Mouse (Mus musculus) heart, postnatal 14 days (tissue): ENCODE measurements at regions not wholly inside any gene's neighbourhood (a gene's known extent, or its start where the extent isn't known, plus 50 kb on each side); places are given as distances from the start of the nearest gene placed in this dataset.
"Not testable (repeated sequence)": the region's sequence is repeated elsewhere in the genome, so short reads cannot be mapped to it uniquely, and the experiment has no call there.

Experiments used
- DNase-seq, 2 experiments: peaks; one replicate each; pipeline ENCODE4 v3.0.0; 2021 to 2022
- intact Hi-C: fragments of 180-260 bp; cut with DNase I; formaldehyde crosslinking; loops from one replicate; pipeline ENCODE4 v1.15.1; 2025

DNA sequence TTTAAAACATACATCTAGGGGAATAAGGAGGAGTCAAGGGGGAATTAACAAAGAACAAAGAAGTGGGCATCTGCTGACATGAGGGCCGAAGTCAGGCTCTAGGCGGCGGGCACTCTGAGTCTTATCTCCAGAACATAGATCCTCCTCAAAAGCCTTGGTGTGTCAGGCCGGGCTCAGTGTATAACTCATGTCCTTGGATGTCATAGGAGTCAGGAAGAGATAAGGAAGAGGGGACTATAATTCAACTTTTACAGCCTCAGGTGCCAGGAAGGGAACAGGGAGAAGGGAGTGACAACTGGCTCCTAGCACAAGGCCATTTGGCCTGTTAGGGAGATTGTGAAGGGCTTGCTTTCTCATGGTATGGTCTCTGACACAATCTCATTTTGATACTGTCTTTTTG is 185.9 kb upstream of the Ube2e2 start:
- intact Hi-C loops, DNase-seq: not testable (repeated sequence)

DNA sequence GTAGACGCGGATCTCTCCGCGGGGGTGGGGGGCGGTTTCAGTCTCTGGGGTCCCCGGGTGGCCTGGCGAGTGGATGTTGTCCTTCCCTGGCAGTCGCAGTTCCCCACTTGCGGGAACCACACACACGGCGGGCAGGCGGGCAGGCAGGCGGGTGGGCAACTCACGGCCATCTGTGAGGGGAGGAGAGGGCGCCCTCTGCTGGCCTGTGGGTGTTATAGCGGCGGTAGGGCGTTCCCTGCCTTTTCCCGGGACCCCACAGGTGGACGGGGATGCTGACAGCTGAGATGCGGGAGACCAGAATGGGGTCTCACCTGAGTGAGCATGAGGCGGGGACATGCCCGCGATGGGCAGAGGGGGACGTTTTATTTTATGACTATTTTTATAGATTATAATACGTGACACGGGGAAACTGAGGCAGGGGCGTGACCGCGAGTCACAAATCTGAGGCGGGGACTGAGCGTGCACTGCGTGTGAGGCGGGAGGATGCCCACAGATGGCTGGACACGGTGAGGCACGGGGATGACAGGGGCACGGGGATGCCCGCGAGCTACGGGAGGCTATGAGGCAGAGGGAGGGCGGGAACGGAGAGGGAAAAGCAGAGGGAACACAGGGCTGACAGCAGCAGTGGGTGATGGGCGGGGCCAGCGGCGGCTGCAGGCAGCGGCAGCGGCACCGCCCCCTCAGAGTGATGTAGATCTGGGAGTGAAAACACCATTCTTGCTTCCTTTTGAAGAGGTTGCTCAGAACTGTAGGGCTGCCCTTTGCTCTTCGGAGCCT is 148.1 kb upstream of the Ube2e2 start:
- DNase-seq = peak; percentile 38 to 59
- intact Hi-C loops = loop anchor here (2.0 kb wide), 1 partner anchor 535 kb away; no protein-coding TSS in a partner anchor

DNA sequence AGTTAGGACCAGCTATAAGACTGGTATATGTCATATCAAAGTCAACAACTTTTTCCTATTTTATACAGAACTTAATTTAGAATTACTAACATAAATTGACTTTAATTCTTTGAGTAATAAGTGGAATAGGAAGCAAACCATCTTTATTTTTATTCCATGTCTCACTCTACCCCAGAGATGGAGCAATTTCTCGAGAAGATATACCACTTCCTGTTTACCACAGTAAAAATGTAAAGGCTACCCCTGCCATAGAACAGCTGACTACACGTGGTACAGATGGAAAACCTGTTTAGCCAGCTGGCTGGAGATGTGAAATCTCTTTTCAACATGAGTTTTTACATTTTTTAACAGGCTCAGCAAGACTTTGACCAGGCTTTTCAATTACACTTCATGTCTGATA is 126.0 kb upstream of the Ube2e2 start:
- no peak for DNase-seq
- intact Hi-C loops = no loop called here

DNA sequence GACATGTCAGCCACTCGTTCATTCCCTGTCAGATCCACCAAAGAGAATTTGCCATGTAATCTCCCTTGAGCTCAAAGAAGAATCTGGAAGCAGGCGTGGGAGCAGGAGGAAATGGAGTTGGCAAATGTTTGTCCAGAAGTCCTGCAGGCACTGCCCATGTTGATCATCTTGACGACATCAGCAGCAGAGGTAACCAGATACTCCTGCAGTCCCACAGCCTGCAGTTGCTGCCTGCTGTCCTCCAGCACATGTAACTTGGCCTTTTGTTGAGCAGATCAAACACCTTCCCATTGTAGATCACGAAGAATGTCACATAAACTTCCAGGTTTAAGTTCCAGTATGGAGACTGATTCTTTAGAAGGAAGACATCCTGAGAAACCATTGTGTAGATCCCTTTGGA is 121.3 kb upstream of the Ube2e2 start:
- DNase-seq = no peak
- intact Hi-C loops = no loop called here

DNA sequence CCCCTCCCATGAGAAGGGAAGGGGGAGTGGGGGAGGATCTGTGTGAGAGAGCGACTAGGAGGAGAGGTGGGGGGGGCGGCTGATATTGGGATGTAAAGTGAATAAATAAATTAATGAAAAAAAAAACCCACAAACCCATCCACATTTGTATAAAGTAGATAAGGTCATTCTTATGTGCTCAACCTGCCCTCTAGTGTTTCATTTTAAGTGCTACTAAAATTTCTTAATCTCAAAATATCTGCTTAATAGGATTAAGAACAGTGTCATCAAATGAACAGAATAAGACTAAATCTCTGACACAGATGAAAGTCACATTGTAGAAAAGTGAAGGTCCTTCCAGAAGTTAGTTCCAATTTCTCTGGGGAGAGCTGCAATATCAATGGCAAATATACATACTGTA is 119.5 kb upstream of the Ube2e2 start:
- intact Hi-C loops = loop anchor here (5.0 kb wide), 1 partner anchor 506 kb away; no protein-coding TSS in a partner anchor
- not testable (repeated sequence) for DNase-seq

DNA sequence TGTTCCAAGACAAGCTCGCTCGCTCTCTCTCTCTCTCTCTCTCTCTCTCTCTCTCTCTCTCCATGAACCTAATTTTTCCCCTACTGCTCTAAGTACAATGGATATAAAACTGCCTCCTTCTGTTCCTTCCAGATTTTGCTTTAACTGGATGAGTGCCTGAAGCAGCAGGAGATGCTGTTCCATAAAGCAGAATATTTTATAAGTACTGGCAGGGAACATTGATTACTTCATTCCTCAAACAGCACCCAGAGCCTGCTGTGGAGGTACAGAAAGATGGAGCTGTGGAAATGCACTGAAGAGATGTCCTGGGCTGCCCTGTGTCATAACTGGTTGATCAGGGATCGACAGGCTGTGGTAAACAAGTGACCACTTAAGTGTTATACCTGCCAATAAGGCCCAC is 89.8 kb upstream of the Ube2e2 start:
- no peak for DNase-seq
- intact Hi-C loops = no loop called here

DNA sequence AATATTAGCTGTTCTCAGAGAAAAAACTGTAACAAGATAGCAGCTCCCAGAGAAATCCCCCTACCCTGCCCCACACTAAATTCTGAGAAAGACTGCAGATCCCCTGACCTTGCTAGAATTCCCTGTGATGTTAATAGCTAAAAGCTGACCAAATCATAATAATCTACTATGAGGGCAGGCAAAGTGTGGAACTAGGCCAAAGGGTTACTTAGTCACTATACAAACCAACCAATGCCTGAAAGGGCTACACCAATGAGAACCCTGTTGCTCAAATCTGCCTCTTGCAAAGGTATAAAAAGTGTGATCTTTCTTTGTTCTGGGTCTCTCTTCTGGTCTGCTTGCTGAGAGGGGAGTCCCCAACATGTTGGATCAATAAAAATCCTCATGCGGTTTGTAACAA is 69.8 kb upstream of the Ube2e2 start:
- no peak for DNase-seq
- intact Hi-C loops = no loop called here

DNA sequence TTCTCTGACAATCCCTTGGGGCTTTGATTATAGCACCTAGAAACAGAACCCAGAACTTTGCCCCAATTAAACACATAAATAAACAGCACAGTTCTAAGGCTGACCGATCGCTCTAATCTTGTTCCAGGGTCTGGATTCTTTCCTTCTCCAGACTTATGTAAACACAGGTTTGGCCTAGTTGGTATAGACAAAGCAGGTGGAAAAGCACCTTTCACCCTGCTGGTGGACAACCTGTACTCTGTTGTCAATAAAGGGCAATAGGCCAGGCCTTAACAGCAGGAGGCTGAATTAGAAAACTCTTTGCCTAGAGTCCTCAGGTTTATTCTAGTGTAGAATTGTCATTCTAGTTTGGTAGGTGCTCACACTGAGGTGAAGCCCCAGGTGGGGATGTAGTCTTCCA is 69.2 kb upstream of the Ube2e2 start:
- no peak for DNase-seq
- intact Hi-C loops = no loop called here
